Mouse (Mus musculus) layer of hippocampus, adult 9-11 months (tissue): ENCODE results near the gene Rsc1a1.

Source experiments
- DNase-seq: peaks from one replicate; pipeline ENCODE4 v3.0.0; 2022

Gene Rsc1a1

GRCm38 (mm10) chr4:141651944-141652343, 33.5 kb downstream of the Rsc1a1 start:
- DNase-seq: no peak

GRCm38 (mm10) chr4:141651286-141651685, 34.1 kb downstream of the Rsc1a1 start:
- DNase-seq: no peak

- DNase-seq: no peak
Measured at GRCm38 (mm10) chr4:141649244-141649643, 36.2 kb downstream of the Rsc1a1 start.

GRCm38 (mm10) chr4:141648262-141648661, 37.1 kb downstream of the Rsc1a1 start:
- DNase-seq: no peak

- no peak for DNase-seq
Measured at GRCm38 (mm10) chr4:141647187-141647586, 38.2 kb downstream of the Rsc1a1 start.

GRCm38 (mm10) chr4:141645988-141646387, 39.4 kb downstream of the Rsc1a1 start:
- no peak for DNase-seq

- DNase-seq: peak; percentile 88
Measured at GRCm38 (mm10) chr4:141643118-141643855, 42.1 kb downstream of the Rsc1a1 start.

GRCm38 (mm10) chr4:141641961-141642811, 43.2 kb downstream of the Rsc1a1 start:
- DNase-seq: no peak

GRCm38 (mm10) chr4:141641353-141641771, 44.0 kb downstream of the Rsc1a1 start:
- no peak for DNase-seq

GRCm38 (mm10) chr4:141639474-141639873, 45.9 kb downstream of the Rsc1a1 start:
- no peak for DNase-seq

GRCm38 (mm10) chr4:141636693-141637092, 48.7 kb downstream of the Rsc1a1 start:
- DNase-seq: no peak

GRCm38 (mm10) chr4:141635991-141636390, 49.4 kb downstream of the Rsc1a1 start:
- DNase-seq: no peak
